Mouse (Mus musculus) CH12.LX (cell line): ENCODE data around the gene Gm18596. TPM values are rescaled to one million over a fixed set of nuclear protein-coding genes. Genes with fewer than 3 reads are reported as not detected.
"Not testable (repeated sequence)": the region's sequence is repeated elsewhere in the genome, so short reads cannot be mapped to it uniquely, and the experiment has no call there.

Experiments
- DNase-seq: peaks from one replicate; pipeline ENCODE4 v3.0.0-alpha.2; 2013; ENCODE audit errors: extremely low read depth
- H3K27ac ChIP-seq: 2 replicates; pipeline ENCODE4 v1.5.1; 2012; ENCODE audit warnings: low read depth, mild to moderate bottlenecking, control low read depth, moderate library complexity; ENCODE audit not compliant: insufficient read depth
- H3K27me3 ChIP-seq: replicated peaks from 2 replicates; pipeline ENCODE3; 2012; ENCODE audit warnings: inconsistent platforms
- H3K36me3 ChIP-seq, 2 experiments: replicated peaks in 1 of 2; 2 replicates each; pipeline versions ENCODE3 to v1.6.1; 2012; ENCODE audit warnings: inconsistent platforms in 1 of 2, low read length in 1 of 2, mild to moderate bottlenecking in 1 of 2, mixed read lengths in 1 of 2, moderate library complexity in 1 of 2; ENCODE audit not compliant: control insufficient read depth in 1 of 2, insufficient read depth in 1 of 2
- H3K4me1 ChIP-seq, 2 experiments: 2 replicates each; pipeline ENCODE4 v1.6.1; 2012; ENCODE audit warnings: inconsistent platforms in 1 of 2, moderate library complexity in 1 of 2; ENCODE audit not compliant: insufficient read depth in 2 of 2, control insufficient read depth in 1 of 2
- H3K4me2 ChIP-seq: 2 replicates; pipeline ENCODE4 v1.6.1; 2012; ENCODE audit warnings: low read depth, mild to moderate bottlenecking, control low read depth; ENCODE audit not compliant: poor library complexity, insufficient read depth, severe bottlenecking
- H3K4me3 ChIP-seq, 3 experiments: fragments of 150-350 bp in 1 of 3; sonication (generic) in 1 of 3; replicated peaks in 1 of 3; 2 replicates each; pipeline versions ENCODE3 to v1.5.1; 2011 to 2012; ENCODE audit warnings: low read depth in 2 of 3, low read length in 2 of 3, mild to moderate bottlenecking in 2 of 3, moderate library complexity in 2 of 3, control low read depth in 1 of 3, improper control_type of control experiment in 1 of 3, inconsistent platforms in 1 of 3, mixed read lengths in 1 of 3; ENCODE audit not compliant: poor library complexity in 1 of 3
- H3K79me2 ChIP-seq: replicated peaks from 2 replicates; pipeline ENCODE4 v1.6.1; 2012; ENCODE audit warnings: mild to moderate bottlenecking, moderate library complexity; ENCODE audit not compliant: control insufficient read depth, poor library complexity, insufficient read depth, severe bottlenecking; ENCODE audit errors: extremely low read depth
- H3K9ac ChIP-seq: 2 replicates; pipeline ENCODE4 v1.6.1; 2012; ENCODE audit warnings: low read depth, mild to moderate bottlenecking, control low read depth, moderate library complexity; ENCODE audit not compliant: insufficient read depth
- H3K9me3 ChIP-seq: replicated peaks from 2 replicates; pipeline ENCODE3; 2012; ENCODE audit warnings: low read length, inconsistent platforms, mixed read lengths
- dilution Hi-C: fragments of 300-500 bp; cut with MboI; formaldehyde crosslinking; loops from 2 replicates; pipeline ENCODE4 v1.14.3; 2020; ENCODE audit warnings: low sequenced_read_pairs; ENCODE audit not compliant: extremely low pct_unique_long_range_greater_than_20kb, extremely low pct_ligation_motif_present
- in situ Hi-C: fragments of 300-500 bp; cut with MboI; formaldehyde crosslinking; loops from 3 replicates; pipeline ENCODE4 v1.14.3; 2019; ENCODE audit warnings: low sequenced_read_pairs, low pct_ligation_motif_present, low pct_unique_long_range_greater_than_20kb, mixed read lengths
- polyA plus RNA-seq: library from polyadenylated mRNA; unstranded; fragments of >175 nt; gene quantifications from 2 replicates; pipeline ENCODE4 v1.2.1, GENCODE M21; 2012; ENCODE audit warnings: low read depth; ENCODE audit not compliant: insufficient read length
- total RNA-seq, 2 experiments: library from RNA; depleted of rRNA; stranded (reverse); fragments of 300-350 nt in 1 of 2; fragments of >200 nt in 1 of 2; gene quantifications; 2 replicates each; pipeline ENCODE4 v1.2.3; 2012 to 2014

Gene Gm18596
- total and polyA plus RNA-seq, 3 experiments: not detected

DNA sequence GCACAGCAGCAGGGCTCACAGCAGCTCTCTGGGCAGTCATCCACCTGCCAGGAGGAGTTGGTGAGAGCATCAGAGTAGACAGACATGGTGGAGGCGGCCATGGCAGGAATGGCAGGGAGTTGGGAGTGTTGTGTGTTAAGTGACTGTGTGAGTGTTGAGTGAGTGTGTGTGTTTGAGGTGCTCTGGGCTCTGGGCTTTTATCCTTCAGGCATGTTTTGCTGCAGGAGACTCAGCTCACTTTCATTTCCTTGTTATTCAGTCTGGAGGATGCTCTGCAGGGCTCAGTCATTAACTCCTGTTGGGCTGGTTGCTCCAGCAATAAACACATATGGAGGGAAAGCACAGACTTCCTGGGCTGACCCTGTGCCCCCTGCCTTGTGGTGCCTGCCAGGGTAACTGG lies 40.0 kb upstream of the Gm18596 start, which contains the start of gene Gm3250:
Gene Gm3250, minus strand, starts transcription at position 101 of the 400 bp plus-strand sequence.
- H3K4me1 ChIP-seq, dilution Hi-C loops, in situ Hi-C loops, H3K9me3 ChIP-seq, H3K36me3 ChIP-seq, H3K4me3 ChIP-seq, H3K4me2 ChIP-seq, DNase-seq, H3K79me2 ChIP-seq, H3K27me3 ChIP-seq, H3K9ac ChIP-seq, H3K27ac ChIP-seq: not testable (repeated sequence)

GRCm38 (mm10) chr10:77776844-77777243 lies 34.4 kb upstream of the Gm18596 start, which contains the start of gene Gm7138:
Gene Gm7138 (minus strand): TSS chr10:77776944.
- dilution Hi-C loops, H3K4me2 ChIP-seq, in situ Hi-C loops, H3K9me3 ChIP-seq, H3K9ac ChIP-seq, H3K79me2 ChIP-seq, H3K4me1 ChIP-seq, H3K36me3 ChIP-seq, H3K27me3 ChIP-seq, H3K4me3 ChIP-seq, DNase-seq, H3K27ac ChIP-seq: not testable (repeated sequence)

- H3K9ac ChIP-seq, H3K27ac ChIP-seq, H3K36me3 ChIP-seq, in situ Hi-C loops, H3K4me1 ChIP-seq, dilution Hi-C loops, H3K9me3 ChIP-seq, DNase-seq, H3K79me2 ChIP-seq, H3K4me2 ChIP-seq, H3K4me3 ChIP-seq: not testable (repeated sequence)
- peaks cover 32% of the 10 kb centered on the region for H3K27me3 ChIP-seq
These were observed 29.7 kb upstream of the Gm18596 start for GRCm38 (mm10) chr10:77772142-77772541.

DNA sequence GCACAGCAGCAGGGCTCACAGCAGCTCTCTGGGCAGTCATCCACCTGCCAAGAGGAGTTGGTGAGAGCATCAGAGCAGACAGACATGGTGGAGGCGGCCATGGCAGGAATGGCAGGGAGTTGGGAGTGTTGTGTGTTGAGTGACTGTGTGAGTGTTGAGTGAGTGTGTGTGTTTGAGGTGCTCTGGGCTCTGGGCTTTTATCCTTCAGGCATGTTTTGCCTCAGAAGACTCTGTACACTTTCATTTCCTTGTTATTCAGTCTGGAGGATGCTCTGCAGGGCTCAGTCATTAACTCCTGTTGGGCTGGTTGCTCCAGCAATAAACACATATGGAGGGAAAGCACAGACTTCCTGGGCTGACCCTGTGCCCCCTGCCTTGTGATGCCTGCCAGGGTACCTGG lies 28.8 kb upstream of the Gm18596 start, which contains the start of gene Gm3238:
Gene Gm3238, minus strand, starts transcription at position 101 of the 400 bp plus-strand sequence.
- H3K79me2 ChIP-seq, H3K4me3 ChIP-seq, H3K4me1 ChIP-seq, H3K9me3 ChIP-seq, DNase-seq, H3K36me3 ChIP-seq, dilution Hi-C loops, in situ Hi-C loops, H3K9ac ChIP-seq, H3K4me2 ChIP-seq, H3K27ac ChIP-seq: not testable (repeated sequence)
- peaks cover 40% of the 10 kb centered on the region for H3K27me3 ChIP-seq
